Mouse (Mus musculus) layer of hippocampus, adult 8-10 months (tissue): ENCODE results near the gene Laptm4a. TPM values are rescaled to one million over a fixed set of nuclear protein-coding genes. Genes with fewer than 3 reads are reported as not detected.

Source experiments
- DNase-seq, 2 experiments: peaks; one replicate each; pipeline ENCODE4 v3.0.0; 2022; ENCODE audit warnings: low spot score in 2 of 2
- total RNA-seq, 4 experiments: library from RNA; stranded (reverse); gene quantifications; 2 replicates each; pipeline ENCODE4 v1.2.4; 2022

Laptm4a gene
- total RNA-seq, 4 experiments from 2014 or later: 209 to 255 (median 223) TPM

GRCm38 (mm10) chr12:8953136-8953535, 31.7 kb downstream of the Laptm4a start:
- no peak for DNase-seq

DNA sequence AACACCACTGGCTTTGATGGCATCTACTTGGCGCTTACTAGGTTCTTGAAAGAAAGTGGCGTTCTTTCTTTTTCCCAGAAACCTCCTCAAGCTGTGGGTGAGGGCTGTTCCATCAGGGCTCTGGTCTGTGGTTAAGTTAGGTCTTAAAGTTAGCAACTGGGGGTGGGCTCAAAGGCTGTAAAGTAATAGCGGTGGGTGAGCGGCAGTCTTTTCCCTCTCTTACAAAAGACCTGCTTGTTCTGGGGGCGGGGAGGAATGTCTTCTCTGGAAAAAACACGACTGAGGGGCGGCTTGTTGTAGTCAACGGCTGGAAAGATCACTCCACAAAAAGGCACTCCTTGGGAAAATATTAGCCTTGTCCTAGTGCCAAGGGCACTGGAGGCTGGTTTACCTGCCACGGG, 32.7 kb downstream of the Laptm4a start:
- DNase-seq: no peak

DNA sequence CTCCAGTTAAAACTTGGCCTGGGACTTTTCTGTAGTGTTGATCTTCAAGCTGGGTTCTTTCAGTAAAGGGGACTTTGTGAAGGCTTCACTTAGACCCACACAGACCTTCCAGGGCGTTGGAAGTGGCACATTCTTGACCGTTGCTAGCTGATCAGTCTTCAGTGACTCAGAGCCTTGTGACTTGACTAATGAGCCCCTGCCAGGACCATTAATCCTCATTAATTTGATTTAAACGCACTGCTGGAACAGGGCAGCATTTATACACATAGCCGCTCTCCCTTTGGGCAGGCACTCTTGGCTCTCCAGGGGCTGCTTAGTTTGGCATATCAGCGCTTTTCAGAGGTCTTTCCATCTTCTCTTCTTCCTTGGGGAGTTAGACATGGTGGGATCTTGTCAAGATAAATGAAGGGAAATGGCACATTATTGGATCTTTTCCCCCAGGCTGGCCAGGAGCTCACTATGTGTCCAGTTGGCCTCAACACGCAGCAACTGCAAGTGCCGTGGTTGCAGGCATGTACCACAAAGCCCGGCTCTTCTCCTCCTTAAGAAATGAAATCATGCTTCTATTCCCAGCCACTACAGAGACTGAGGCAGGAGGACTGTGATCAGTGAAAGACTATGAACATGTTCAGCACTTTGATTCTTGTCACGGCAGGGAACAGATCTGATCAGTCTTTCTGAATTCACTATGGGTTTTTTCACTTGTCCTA, 40.3 kb downstream of the Laptm4a start:
- DNase-seq: no peak

GRCm38 (mm10) chr12:8969828-8970227, 48.4 kb downstream of the Laptm4a start:
- DNase-seq: no peak

- DNase-seq: peak; percentile 88 to 91
Observed at GRCm38 (mm10) chr12:8973820-8974465, 52.5 kb downstream of the Laptm4a start, which contains the start of gene Wdr35. TSS of gene Wdr35 (plus strand) at chr12:8973892.

GRCm38 (mm10) chr12:8975076-8975475, 53.6 kb downstream of the Laptm4a start:
- DNase-seq: no peak

Other genes starting within 250 kb of the Laptm4a start
- gene Pum2, start 247.5 kb upstream of the Laptm4a start, total RNA-seq: 100 to 1,000 TPM; 170 to 200 (median 188) TPM
- 1 to 10 TPM in 2 of 4 experiments, under 1 TPM in 2; 0.80 to 2.4 (median 1.1) TPM for gene Sdc1, start 150.3 kb upstream of the Laptm4a start, total RNA-seq
- under 1 TPM in 1 of 4 experiments, not detected in 3; 0.10 TPM for gene Matn3, start 26.3 kb downstream of the Laptm4a start, total RNA-seq
- 10 to 100 TPM; 43.0 to 59.8 (median 44.9) TPM for gene Wdr35, start 52.2 kb downstream of the Laptm4a start, total RNA-seq
- gene Ttc32, start 108.3 kb downstream of the Laptm4a start, total RNA-seq: 1 to 10 TPM; 5.0 to 7.2 (median 5.4) TPM